Mouse (Mus musculus): ENCODE results near the gene Fblim1. TPM values are rescaled to one million over a fixed set of nuclear protein-coding genes. Genes with fewer than 3 reads are reported as not detected.

Gene Fblim1
- polyA plus RNA-seq, 1 experiment from 2014 or later = 34.9 TPM

DNA sequence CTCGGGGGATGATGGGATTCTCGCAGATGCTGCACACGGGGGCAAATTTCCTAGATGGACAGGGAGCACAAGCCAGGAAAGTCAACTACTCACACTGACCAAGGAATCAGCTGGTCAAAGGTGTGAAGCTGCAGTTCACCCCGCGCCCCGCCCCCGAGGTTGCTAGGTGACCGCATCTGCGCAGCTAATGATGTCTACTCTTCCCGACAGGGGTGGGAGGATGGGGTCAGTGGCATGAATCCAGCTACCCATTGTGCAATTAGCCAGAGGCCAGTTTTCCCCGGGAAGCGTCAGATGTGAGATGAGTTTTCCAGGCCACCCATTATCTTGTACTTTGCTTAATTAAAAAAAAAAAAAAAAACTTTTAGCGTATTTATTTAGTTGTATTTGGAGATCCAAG is 24.8 kb downstream of the Fblim1 start:
- Histone ChIP-seq H3K27me3 (ENCODE audit: control insufficient read depth, insufficient read depth, low read length) (no peaks in the 10 kb centered on the region), H3K4me2 (ENCODE audit: low read depth) (no peak overlapping the region), H3K9ac (ENCODE audit: low read length) (no peak overlapping the region), H3K4me3 (ENCODE audit: low read depth, low read length) (no peak overlapping the region), H3K9me3 (ENCODE audit: control insufficient read depth, low read length) (no peaks in the 10 kb centered on the region), H3K4me1 (ENCODE audit: control insufficient read depth, insufficient read depth, low read length) (no peaks in the 10 kb centered on the region), H3K27ac (ENCODE audit: low read depth, low read length) (no peak overlapping the region), H3K36me3 (ENCODE audit: control insufficient read depth, insufficient read depth, low read length) (no peaks in the 10 kb centered on the region; the same call in 1 of the 2 replicates)
- ATAC-seq (ENCODE audit: insufficient read depth, low FRiP score, low TSS enrichment) (no peak), DNase-seq (ENCODE audit: low spot score) (no peak)
- WGBS = 82% methylated on average over 13 of the region's 13 CpGs

DNA sequence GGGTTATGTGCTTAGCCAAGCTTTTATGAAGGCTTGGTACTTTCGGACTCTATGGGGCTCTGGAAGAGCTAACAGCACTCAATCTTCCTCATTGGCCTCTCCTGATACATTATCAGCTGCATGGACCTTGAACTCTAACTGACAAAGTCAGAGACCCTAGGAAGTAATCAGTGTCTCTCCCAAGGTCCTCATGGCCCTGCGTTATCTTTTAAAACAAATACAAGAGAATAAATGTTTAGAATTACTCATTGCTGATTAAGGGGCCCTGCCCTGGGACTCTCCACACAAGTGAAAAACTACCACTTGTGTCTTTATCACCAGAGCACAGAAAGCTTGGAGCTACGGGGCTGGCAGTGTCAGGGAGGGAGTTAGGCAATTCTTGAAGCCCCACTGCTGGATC is 27.1 kb downstream of the Fblim1 start:
- ATAC-seq (ENCODE audit: insufficient read depth, low FRiP score, low TSS enrichment) (no peak), DNase-seq (ENCODE audit: low spot score) (no peak)
- Histone ChIP-seq H3K4me3 (ENCODE audit: low read depth, low read length) (no peak overlapping the region), H3K4me1 (ENCODE audit: control insufficient read depth, insufficient read depth, low read length) (no peaks in the 10 kb centered on the region), H3K9ac (ENCODE audit: low read length) (no peak overlapping the region), H3K36me3 (ENCODE audit: control insufficient read depth, insufficient read depth, low read length) (no peaks in the 10 kb centered on the region; the same call in 1 of the 2 replicates), H3K9me3 (ENCODE audit: control insufficient read depth, low read length) (no peaks in the 10 kb centered on the region), H3K27ac (ENCODE audit: low read depth, low read length) (no peak overlapping the region), H3K27me3 (ENCODE audit: control insufficient read depth, insufficient read depth, low read length) (no peaks in the 10 kb centered on the region), H3K4me2 (ENCODE audit: low read depth) (no peak overlapping the region)
- 91% methylated on average over 3 of the region's 3 CpGs for WGBS

DNA sequence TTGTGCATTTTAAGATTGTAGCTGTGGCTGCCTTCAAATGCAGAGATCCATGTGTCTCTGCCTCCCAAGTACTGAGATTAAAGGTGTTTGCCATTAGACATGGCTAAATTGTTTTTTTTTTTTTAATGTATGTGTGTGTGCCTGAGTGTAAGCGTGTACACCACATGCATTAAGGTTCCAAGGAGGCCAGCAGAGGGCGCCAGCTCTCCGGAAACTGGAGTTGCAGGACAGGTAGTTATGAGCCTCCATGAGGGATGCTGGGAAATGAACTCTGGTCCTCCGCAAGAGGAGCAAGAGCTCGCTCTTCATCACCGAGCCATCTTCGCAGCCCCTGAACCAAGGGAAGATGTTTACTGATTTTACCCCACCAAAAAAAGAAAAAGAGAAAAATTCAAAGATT is 29.0 kb downstream of the Fblim1 start:
- WGBS = 95% methylated on average over 7 of the region's 7 CpGs
- H3K9ac ChIP-seq (ENCODE audit: low read length) = no peak overlapping the region
- no peaks in the 10 kb centered on the region; the same call in 1 of the 2 replicates for H3K36me3 ChIP-seq (ENCODE audit: control insufficient read depth, insufficient read depth, low read length)
- no peaks in the 10 kb centered on the region for H3K4me1 ChIP-seq (ENCODE audit: control insufficient read depth, insufficient read depth, low read length)
- no peaks in the 10 kb centered on the region for H3K27me3 ChIP-seq (ENCODE audit: control insufficient read depth, insufficient read depth, low read length)
- no peak overlapping the region for H3K4me2 ChIP-seq (ENCODE audit: low read depth)
- DNase-seq (ENCODE audit: low spot score) = peak; percentile 8
- no peak for ATAC-seq (ENCODE audit: insufficient read depth, low FRiP score, low TSS enrichment)
- H3K27ac ChIP-seq (ENCODE audit: low read depth, low read length) = no peak overlapping the region
- no peaks in the 10 kb centered on the region for H3K9me3 ChIP-seq (ENCODE audit: control insufficient read depth, low read length)
- H3K4me3 ChIP-seq (ENCODE audit: low read depth, low read length) = no peak overlapping the region

DNA sequence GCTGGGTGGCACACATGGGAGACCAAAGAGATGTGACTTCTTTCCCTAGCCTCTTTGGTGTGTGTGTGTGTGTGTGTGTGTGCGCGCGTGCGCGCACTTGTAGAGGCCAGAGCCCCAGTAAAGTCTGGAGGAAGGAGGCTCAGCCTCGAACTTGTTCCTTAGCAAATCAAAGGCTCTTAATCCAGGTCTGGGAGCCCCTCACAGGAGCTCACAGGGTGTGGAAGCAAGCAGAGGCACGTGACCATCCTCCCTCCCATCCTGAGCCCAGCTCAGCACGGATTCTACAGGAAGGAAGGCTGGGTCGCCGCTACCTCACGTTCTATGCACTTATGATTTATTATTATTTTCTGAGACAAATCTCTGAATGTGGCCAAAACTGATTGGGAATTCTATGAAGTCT is 29.5 kb downstream of the Fblim1 start:
- no peak overlapping the region for H3K4me3 ChIP-seq (ENCODE audit: low read depth, low read length)
- no peaks in the 10 kb centered on the region for H3K4me1 ChIP-seq (ENCODE audit: control insufficient read depth, insufficient read depth, low read length)
- no peak overlapping the region for H3K9ac ChIP-seq (ENCODE audit: low read length)
- no peaks in the 10 kb centered on the region for H3K9me3 ChIP-seq (ENCODE audit: control insufficient read depth, low read length)
- no peak overlapping the region for H3K27ac ChIP-seq (ENCODE audit: low read depth, low read length)
- no peaks in the 10 kb centered on the region; the same call in 1 of the 2 replicates for H3K36me3 ChIP-seq (ENCODE audit: control insufficient read depth, insufficient read depth, low read length)
- ATAC-seq (ENCODE audit: insufficient read depth, low FRiP score, low TSS enrichment) = no peak
- no peak overlapping the region for H3K4me2 ChIP-seq (ENCODE audit: low read depth)
- DNase-seq (ENCODE audit: low spot score) = no peak
- WGBS = 88% methylated on average over 11 of the region's 11 CpGs
- no peaks in the 10 kb centered on the region for H3K27me3 ChIP-seq (ENCODE audit: control insufficient read depth, insufficient read depth, low read length)

DNA sequence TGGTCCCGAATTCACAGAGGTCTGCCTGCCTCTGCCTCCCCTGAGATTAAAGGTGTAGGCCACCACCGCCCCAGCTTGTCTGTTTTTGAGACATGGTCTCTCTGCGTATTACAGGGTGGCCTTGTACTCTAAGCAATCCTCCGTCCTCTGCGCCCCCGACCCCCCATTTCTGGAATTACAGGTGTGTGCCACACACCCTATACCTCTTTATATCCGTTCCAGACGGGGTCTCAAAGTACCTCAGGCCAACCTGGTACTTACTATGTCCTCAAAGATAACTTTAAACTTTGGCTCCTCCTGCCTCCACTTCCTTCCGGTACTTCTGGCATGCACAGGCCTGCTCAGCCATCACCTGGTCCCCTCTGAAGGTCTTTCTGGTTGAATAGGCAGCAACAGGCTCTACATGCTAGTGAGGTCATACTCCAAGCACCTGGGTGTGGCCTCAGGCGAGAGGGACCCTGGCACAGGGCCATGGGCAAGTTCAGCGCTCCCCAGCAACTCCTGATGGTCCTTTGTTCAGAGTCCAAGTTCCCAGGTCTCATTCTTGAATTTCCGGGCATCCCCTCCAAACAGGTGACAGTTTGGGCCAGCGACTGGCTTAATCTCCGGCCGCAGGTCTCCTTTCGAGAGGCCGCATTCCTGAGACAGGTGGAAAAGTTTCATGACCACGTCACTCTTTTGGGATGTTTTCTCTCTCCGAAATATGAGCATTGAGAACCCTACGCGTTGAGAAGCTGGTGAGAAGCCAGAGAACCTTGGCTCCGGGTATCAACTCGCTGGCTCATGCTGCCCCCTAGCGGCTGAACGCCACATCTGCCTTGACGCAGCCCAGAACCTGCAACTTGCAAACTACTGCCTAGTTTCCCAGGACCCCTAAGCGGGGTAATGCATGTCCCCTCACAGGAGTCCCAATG is 30.9 kb downstream of the Fblim1 start:
- Histone ChIP-seq H3K27me3 (ENCODE audit: control insufficient read depth, insufficient read depth, low read length) (no peaks in the 10 kb centered on the region), H3K4me1 (ENCODE audit: control insufficient read depth, insufficient read depth, low read length) (no peaks in the 10 kb centered on the region), H3K9me3 (ENCODE audit: control insufficient read depth, low read length) (no peaks in the 10 kb centered on the region), H3K9ac (ENCODE audit: low read length) (no peak overlapping the region), H3K27ac (ENCODE audit: low read depth, low read length) (no peak overlapping the region), H3K36me3 (ENCODE audit: control insufficient read depth, insufficient read depth, low read length) (no peaks in the 10 kb centered on the region; the same call in 1 of the 2 replicates), H3K4me2 (ENCODE audit: low read depth) (no peak overlapping the region), H3K4me3 (ENCODE audit: low read depth, low read length) (no peak overlapping the region)
- ATAC-seq (ENCODE audit: insufficient read depth, low FRiP score, low TSS enrichment) (peak; percentile 41; the same call in 1 of the 2 replicates), DNase-seq (ENCODE audit: low spot score) (peak; percentile 85)
- 46% methylated on average over 27 of the region's 27 CpGs for WGBS

DNA sequence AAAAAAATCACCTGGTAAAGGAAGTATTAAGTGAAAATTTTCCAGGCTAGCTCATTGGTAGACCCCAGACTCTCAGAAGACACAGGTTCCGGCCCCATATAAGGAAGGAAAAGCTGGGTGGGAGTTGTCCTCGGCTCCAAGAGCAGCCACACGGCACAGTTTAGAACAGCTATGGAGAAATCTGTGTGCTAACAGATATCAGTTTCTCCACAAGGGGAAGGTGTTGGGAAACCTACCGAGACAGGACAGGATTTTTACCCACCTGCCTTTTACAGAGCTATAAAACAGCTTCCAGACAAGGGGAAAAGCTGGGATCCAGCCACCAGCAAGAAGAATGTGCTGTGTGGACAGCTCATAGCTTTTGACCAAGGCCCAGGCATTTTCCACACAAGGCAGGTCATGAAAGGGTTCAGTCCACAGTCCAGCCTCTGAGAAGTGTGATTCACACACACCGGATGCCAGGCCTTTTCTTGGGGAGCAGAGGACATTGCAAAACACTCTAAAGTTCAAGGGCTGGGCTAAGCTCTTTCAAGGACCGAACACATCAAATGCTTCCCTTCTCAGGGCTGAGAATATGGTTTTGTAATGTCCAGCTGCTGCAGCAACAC is 32.4 kb downstream of the Fblim1 start:
- ATAC-seq (ENCODE audit: insufficient read depth, low FRiP score, low TSS enrichment) = no peak
- no peak overlapping the region for H3K27ac ChIP-seq (ENCODE audit: low read depth, low read length)
- H3K27me3 ChIP-seq (ENCODE audit: control insufficient read depth, insufficient read depth, low read length) = no peaks in the 10 kb centered on the region

DNA sequence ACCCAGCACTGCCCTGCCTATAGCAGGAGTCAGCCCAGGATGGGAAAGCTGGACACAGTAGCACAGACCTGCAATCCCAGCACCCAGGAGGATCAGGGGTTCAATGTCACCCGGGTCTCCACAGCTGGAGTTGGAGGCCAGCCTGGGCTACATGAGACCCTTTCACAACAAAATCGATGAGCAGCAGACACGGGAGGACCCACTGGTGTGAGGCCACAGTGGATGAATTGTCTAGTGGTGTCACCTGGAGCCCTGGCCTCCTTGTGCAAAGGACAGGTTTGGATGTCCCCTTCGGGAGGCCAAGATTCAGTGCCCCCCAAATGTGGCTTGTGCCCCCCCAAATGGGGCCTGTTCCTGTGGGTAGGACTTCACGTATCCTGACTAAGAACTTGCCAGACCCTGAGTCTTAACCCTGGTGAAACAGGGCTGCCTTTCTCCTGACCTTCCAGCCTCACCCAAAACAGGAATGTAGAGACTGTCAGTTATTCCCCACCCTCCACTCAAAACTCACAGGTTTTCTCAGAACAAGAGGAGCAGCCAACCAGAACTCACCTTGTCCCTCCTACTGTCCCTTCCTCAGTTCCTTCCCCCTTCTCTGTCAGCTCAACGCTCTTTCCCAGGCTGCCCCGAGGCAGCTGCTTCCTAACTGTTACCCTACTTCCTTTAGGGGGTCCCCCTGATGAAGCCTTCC is 33.1 kb downstream of the Fblim1 start:
- H3K27me3 ChIP-seq (ENCODE audit: control insufficient read depth, insufficient read depth, low read length) = no peaks in the 10 kb centered on the region
- WGBS = 86% methylated on average over 7 of the region's 7 CpGs
- H3K4me2 ChIP-seq (ENCODE audit: low read depth) = no peak overlapping the region
- no peak overlapping the region for H3K27ac ChIP-seq (ENCODE audit: low read depth, low read length)
- H3K9me3 ChIP-seq (ENCODE audit: control insufficient read depth, low read length) = no peaks in the 10 kb centered on the region
- DNase-seq (ENCODE audit: low spot score) (no peak), ATAC-seq (ENCODE audit: insufficient read depth, low FRiP score, low TSS enrichment) (no peak)
- H3K36me3 ChIP-seq (ENCODE audit: control insufficient read depth, insufficient read depth, low read length) = no peaks in the 10 kb centered on the region; the same call in 1 of the 2 replicates
- no peak overlapping the region for H3K4me3 ChIP-seq (ENCODE audit: low read depth, low read length)
- H3K4me1 ChIP-seq (ENCODE audit: control insufficient read depth, insufficient read depth, low read length) = no peaks in the 10 kb centered on the region
- no peak overlapping the region for H3K9ac ChIP-seq (ENCODE audit: low read length)

More for the DNA sequence above, 32.4 kb downstream of the Fblim1 start:
- Histone ChIP-seq H3K4me3 (ENCODE audit: low read depth, low read length) (no peak overlapping the region), H3K4me2 (ENCODE audit: low read depth) (no peak overlapping the region), H3K4me1 (ENCODE audit: control insufficient read depth, insufficient read depth, low read length) (no peaks in the 10 kb centered on the region), H3K9me3 (ENCODE audit: control insufficient read depth, low read length) (no peaks in the 10 kb centered on the region), H3K36me3 (ENCODE audit: control insufficient read depth, insufficient read depth, low read length) (no peaks in the 10 kb centered on the region; the same call in 1 of the 2 replicates), H3K9ac (ENCODE audit: low read length) (no peak overlapping the region)
- 81% methylated on average over 6 of the region's 6 CpGs for WGBS
- no peak for DNase-seq (ENCODE audit: low spot score)

DNA sequence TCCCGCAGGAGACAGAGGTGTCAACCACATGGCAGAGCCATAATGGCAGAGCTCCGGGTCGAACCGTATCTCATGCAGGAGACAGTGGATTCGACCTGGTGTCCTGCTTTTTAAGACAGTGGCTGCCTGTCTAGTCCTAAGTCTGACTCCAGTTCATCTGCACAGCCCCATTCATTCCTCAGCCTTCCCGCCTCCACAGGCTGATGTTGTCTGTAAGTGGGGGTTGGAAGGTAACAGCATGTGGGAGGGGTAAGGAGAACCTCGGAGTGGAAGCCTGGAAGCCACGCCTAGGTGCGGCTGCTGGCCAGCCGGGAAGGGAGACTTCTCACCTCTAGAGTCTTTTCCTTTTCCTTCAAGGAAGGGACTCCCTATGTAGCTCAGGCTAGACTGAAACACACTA is 34.0 kb downstream of the Fblim1 start:
- H3K4me1 ChIP-seq (ENCODE audit: control insufficient read depth, insufficient read depth, low read length) = no peaks in the 10 kb centered on the region
- 59% methylated on average over 10 of the region's 10 CpGs for WGBS
- no peak overlapping the region for H3K4me2 ChIP-seq (ENCODE audit: low read depth)
- no peaks in the 10 kb centered on the region for H3K9me3 ChIP-seq (ENCODE audit: control insufficient read depth, low read length)
- H3K27ac ChIP-seq (ENCODE audit: low read depth, low read length) = no peak overlapping the region
- no peak overlapping the region for H3K9ac ChIP-seq (ENCODE audit: low read length)
- no peaks in the 10 kb centered on the region for H3K36me3 ChIP-seq (ENCODE audit: control insufficient read depth, insufficient read depth, low read length)
- no peaks in the 10 kb centered on the region for H3K27me3 ChIP-seq (ENCODE audit: control insufficient read depth, insufficient read depth, low read length)
- DNase-seq (ENCODE audit: low spot score) (no peak), ATAC-seq (ENCODE audit: insufficient read depth, low FRiP score, low TSS enrichment) (no peak)
- H3K4me3 ChIP-seq (ENCODE audit: low read depth, low read length) = no peak overlapping the region

Data from neural tube, embryonic 11.5 days (tissue).